10 mouse cellular contexts compared by ENCODE assay signal in genomic region chr6:145088451-145089113, GRCm38 (mm10). TPM values are rescaled to one million over a fixed set of nuclear protein-coding genes. Genes with fewer than 3 reads are reported as not detected.
A peak's percentile ranks its signal among the peaks of the same experiment; 100 is the strongest.
DNase-seq lines count a peak whose midpoint lies in the region; TF ChIP-seq lines count a peak whose summit lies in the region.
"Had no signal": no experiment of that assay in that cellular context is flagged by ENCODE, and none has a peak within 500 bp of the region (broad histone marks: within the 10 kb centered on the region; RNA-seq: fewer than 3 reads in every experiment).

No protein-coding gene starts in this region.

- no peak for TF ChIP-seq POLR2A in brain, embryonic 14.5 days (IDR thresholded peaks at IDR 0.05; ENCODE audit: borderline replicate concordance, extremely low read depth, insufficient read depth, insufficient read length, poor library complexity, severe bottlenecking)

- no peak overlapping the region for H3K4me3 ChIP-seq in layer of hippocampus, adult 2 months
- H3K4me3 ChIP-seq: limb, embryonic 15.5 days had no signal

- peak; percentile 42 for DNase-seq in embryo, embryonic 11 days
- DNase-seq in embryo, embryonic 10 days (ENCODE audit: low spot score) = no peak
- no peak for DNase-seq in layer of hippocampus, adult 2 months (ENCODE audit: low spot score in 2 of 2)
- DNase-seq in layer of hippocampus, postnatal 10 days (ENCODE audit: low spot score in 2 of 2) = no peak
- DNase-seq in 3T3-L1 (ENCODE audit: low read depth, low spot score) = peak; percentile 66
- DNase-seq in brain, embryonic 14.5 days (ENCODE audit: low read depth) = peak; percentile 37
- no peak for DNase-seq in adrenal gland, postnatal 10 days
- no peak for DNase-seq in urinary bladder, postnatal 4 days (ENCODE audit: low spot score in 2 of 2)

- H3K27ac ChIP-seq in layer of hippocampus, adult 2 months = no peak overlapping the region
- H3K27ac ChIP-seq: limb, embryonic 15.5 days had no signal

- peak; percentile 87 for TF ChIP-seq CTCF in layer of hippocampus, adult 2 months (conservative IDR thresholded peaks at IDR 0.05)
- TF ChIP-seq CTCF in brain, embryonic 14.5 days (IDR thresholded peaks at IDR 0.05; ENCODE audit: borderline replicate concordance, extremely low read depth, insufficient read depth, insufficient read length) = no peak

RNA-seq across cellular contexts. Expression of gene Bcat1, which starts 12.6 kb away (rescaled TPM):
- total RNA-seq in layer of hippocampus, adult 2 months (2021) = 100 to 1,000 TPM in 1 of 2 experiments, 10 to 100 TPM in 1; 96.8 to 105 TPM
- total RNA-seq in layer of hippocampus, postnatal 10 days (2021) = 10 to 100 TPM; 78.6 to 79.6 TPM
- polyA plus RNA-seq in brain, embryonic 14.5 days (2012; rRNA removed) = 14.2 and 34.6 TPM in 2 replicates
- total RNA-seq in adrenal gland, postnatal 10 days (2021) = 1 to 10 TPM; 7.5 to 7.6 TPM
- total RNA-seq: monocyte, adult 5-6 weeks had no signal

RNA-seq across cellular contexts. Expression of gene Lrmp, which starts 26.9 kb away (rescaled TPM):
- 1 to 10 TPM; 3.8 to 6.1 TPM for total RNA-seq in layer of hippocampus, adult 2 months (2021)
- total RNA-seq in layer of hippocampus, postnatal 10 days (2021) = 1 to 10 TPM; 1.8 to 2.6 TPM
- polyA plus RNA-seq in brain, embryonic 14.5 days (2012; rRNA removed) = 1.0 and 1.2 TPM in 2 replicates
- total RNA-seq in adrenal gland, postnatal 10 days (2021) = 1 to 10 TPM; 5.8 to 7.4 TPM

Comparison
In these comparisons a context has a peak if more than half of its experiments do, and no peak if none do; other contexts are left out.
1. DNase-seq: peak in embryo, embryonic 11 days (single experiment), 3T3-L1 (single experiment) and brain, embryonic 14.5 days (single experiment); none in embryo, embryonic 10 days (single experiment), layer of hippocampus, adult 2 months (0 of 2), layer of hippocampus, postnatal 10 days (0 of 2), adrenal gland, postnatal 10 days (single experiment) and urinary bladder, postnatal 4 days (0 of 2).
2. RNA of gene Bcat1, which starts 12.6 kb away (total RNA-seq): 96.8 to 105 TPM in layer of hippocampus, adult 2 months and 78.6 to 79.6 TPM in layer of hippocampus, postnatal 10 days; 7.5 to 7.6 TPM in adrenal gland, postnatal 10 days; every median in the first group is over 4 times any median in the second.